Mouse (Mus musculus) granulocyte monocyte progenitor cell, adult 5-6 weeks (primary cell): ENCODE results near the gene Rsg1. TPM values are rescaled to one million over a fixed set of nuclear protein-coding genes. Genes with fewer than 3 reads are reported as not detected.

ENCODE experiments used
- ATAC-seq: replicated peaks from 2 replicates; pipeline ENCODE4 v1.8.0; 2016; ENCODE audit warnings: mild to moderate bottlenecking, moderate TSS enrichment, inconsistent platforms; ENCODE audit not compliant: poor library complexity, severe bottlenecking
- total RNA-seq, 2 experiments: library from RNA; stranded (forward) in 1 of 2; stranded (reverse) in 1 of 2; fragments of 200-712, 200-1000 nt in 1 of 2; fragments of >200 nt in 1 of 2; fragmentation: Nextera tagmentation in 1 of 2; gene quantifications; 2 replicates each; pipeline ENCODE4 v1.2.3; 2014 to 2017

Gene Rsg1
- 1.4 and 1.8 TPM in 2 replicates for total RNA-seq (2014; fragmentation: Nextera tagmentation)
- 1.4 and 2.6 TPM in 2 replicates for total RNA-seq (2017)

DNA sequence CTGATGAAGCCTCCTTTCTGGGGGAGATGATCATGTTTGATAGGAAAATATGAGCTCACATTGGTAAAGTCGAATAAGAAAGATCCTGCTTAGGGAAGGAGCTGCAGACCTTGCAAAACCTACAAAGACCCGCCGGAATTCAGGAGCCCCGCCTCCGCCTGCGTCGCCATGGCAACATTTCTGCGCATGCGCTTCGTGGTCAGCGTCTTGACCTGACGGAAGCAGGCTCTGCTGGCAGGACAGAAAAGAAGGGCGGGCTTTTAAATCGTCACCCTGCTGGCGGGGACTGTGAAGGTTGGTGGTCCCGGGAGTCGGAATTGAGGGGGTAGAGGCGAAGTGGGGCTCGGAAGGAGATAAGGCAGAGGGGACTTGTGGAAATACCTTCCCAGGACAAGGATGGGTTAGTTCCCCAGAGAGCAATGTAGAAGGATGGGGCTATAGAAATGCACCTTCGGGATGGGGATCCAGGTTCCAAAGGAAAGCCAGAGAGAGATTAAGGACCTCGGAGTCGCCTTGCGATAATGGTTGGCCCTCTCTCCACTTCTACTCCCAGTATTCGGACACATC, at the start of gene Rsg1:
TSS of gene Rsg1 (plus strand) at position 187 of the 567 bp plus-strand sequence.
- peak; percentile 78 for ATAC-seq

DNA sequence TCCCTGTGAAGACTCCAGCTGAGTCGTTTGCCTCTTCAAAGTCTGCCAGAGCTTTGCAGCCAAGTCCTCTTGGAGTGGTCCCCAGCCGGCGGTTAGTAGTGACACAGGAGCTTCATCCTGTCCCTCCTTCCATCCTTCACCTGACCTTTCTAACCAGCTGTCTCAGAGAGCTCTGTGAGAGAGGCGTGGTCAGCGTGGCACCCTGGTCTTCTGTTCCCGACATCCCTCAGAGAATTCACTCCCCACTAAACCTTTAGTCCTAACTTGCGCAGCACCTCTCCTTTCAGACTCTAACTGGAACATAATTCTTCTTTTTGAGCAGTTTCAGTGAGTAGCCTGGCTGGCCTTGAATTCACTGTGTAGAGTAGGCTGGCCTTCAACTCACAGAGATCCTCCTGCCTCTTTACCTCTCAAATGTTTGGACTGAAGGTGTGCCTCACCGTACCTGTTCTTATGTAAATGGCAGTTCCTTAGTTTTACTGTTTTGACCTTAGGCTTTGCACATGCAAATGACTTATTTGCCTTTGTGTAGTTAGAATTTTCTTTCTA, 47.9 kb upstream of the Rsg1 start:
- ATAC-seq = no peak

DNA sequence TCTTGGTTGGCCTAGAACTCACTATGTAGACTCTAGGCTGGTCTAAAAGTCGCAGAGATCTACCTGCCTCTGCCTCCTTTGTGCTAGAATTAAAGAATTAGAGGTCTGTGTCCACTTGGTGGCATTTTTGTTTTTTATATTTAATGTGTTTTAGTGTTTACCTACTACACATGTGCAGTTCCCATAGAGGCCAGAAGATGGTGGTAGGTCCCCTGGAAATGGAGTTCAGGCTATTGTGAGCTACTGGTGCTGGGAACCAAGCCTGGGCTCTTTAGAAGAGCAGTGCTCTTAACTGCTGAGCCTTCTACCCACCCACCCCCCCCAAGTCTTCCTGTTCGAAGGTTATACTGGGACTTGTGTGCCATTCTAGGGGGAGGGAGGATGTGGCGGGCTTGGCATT, 46.6 kb upstream of the Rsg1 start:
- ATAC-seq = no peak

DNA sequence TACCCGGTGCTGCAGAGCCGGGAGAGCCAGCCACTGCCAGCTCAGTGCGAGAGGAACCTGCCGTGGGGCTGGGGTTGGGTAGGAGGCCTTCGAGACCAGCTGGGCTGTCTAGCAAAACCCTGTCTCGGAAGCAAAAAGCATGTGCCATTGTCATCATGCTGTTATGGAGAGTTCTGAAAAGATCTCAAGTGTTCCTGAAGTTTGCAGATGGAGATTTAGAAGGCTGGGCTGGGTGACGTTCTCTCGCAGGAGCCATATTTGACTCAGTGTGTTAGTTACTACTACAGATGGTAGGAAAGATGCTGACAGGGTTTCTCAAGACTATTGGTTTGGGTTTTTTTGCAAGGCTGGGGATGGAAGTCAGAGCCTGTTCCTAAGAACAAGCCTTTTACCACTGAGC, 41.6 kb upstream of the Rsg1 start:
- no peak for ATAC-seq

DNA sequence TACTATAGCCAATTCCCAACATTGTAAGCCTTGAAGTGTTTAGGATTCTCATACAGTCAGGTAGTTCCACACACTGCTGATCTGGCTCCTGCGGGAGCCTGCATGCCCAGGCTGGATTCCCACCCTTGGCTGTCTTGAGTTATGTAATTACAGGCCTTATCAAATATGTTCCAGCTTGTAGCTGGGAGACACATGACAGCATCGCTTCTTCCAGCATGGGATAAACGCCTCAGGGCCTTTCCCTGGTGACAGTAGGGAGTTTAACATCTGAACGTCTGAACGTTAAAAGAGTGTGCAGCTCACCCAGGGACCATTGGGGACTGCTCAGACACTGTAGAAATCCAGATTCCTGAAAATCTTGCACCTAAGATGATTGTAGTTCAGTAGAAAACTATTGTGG, 38.0 kb upstream of the Rsg1 start:
- no peak for ATAC-seq

DNA sequence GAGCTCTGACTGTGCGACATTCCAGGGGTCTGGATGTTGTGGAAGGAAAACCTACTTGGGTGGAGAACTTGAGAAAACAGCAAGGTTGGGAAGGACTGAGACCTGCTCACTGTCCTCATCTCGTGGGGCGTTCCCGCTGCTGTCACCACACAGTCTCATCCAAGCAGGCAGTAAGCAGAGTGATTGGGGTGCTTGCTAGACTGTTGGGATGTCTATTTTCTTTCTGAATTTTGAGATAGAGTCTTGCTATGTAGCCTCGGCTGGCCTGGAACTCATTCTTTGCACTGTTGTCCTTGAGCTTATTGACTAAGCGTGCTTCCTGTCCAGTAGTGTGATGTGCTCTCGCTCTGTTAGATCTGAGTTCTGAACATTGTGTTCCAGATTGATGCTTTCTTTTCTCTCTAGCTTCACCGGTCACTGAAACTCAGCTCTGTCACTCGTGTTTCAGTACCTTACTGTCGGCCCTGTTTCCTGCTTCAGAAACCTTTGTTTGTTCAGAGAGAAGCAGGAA, 37.4 kb upstream of the Rsg1 start:
- ATAC-seq = no peak

DNA sequence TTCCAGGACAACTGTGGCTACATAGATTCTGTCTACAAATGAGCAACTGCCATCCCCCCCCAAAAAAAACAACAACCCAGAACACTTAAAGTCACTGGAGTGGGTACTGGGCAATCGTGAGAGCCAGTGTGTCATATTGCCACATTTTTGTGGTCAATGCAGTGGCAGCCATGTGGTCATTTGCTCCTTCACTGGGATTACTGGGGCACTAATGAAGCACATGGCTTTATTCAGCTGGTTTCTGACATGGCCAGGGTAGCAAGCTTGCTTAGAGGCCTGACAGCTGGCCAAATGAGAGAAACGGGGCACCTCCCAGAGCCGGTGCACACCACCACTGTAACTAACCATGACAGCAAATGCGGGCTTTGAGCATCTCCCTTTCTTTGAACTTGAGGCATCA, 35.3 kb upstream of the Rsg1 start:
- peak; percentile 43 for ATAC-seq

DNA sequence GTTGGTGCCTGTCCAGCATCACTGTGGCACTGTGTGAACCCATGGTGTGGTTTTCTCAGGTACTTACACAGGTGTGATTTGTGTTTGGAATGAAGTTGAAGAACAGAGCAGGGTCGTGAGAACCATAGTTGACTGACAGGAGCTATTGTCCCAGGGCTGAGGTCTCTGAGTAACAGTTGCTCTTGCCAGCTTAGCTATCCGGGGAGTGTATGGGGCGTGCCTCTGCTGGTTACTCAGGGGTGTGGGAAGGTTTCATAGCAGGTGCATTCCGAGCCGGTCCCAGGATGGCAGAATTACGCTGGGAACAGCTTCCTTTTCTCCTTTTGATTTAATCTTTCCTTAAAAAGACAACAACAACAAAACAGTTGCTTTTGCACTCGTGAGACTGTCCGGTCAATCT, 32.9 kb upstream of the Rsg1 start:
- no peak for ATAC-seq

DNA sequence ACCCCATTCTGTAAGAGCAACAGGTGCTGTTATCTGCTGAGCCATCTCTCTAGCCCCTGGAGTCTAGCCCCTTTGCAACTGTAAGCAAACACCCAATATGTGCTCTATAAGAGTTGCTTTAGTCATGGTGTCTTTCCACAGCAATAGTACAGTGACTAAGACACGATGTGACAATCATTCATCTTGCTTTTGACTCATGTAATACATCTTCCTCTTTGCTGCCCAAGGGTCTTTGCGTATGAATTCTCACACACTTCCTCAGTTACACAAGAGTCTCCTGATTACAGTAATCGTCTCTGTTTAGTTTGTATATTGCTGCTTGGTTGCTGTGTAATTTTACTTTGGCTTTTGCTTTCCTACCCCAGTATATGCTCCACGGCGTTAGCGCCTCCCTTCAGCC, 31.8 kb upstream of the Rsg1 start:
- ATAC-seq = peak; percentile 93

DNA sequence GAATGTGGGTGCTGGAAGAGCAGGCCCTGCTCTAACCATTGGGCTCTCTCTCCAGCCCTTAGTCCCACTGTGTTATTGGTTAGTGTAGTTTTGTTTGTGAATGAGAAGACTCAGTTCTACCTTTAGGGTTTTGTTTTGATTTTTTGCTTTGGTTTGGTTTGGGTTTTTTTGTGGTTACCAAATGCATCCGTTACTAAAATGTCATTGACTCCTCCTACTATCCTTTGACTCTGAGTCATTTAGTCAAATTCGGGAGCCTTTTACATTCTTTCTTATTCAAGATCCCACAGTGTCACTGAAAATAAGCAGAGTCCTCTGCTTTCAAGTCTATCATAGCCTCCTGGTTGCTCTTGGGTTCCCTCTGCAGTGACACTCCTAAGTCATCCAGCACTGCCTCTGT, 29.8 kb upstream of the Rsg1 start:
- no peak for ATAC-seq

DNA sequence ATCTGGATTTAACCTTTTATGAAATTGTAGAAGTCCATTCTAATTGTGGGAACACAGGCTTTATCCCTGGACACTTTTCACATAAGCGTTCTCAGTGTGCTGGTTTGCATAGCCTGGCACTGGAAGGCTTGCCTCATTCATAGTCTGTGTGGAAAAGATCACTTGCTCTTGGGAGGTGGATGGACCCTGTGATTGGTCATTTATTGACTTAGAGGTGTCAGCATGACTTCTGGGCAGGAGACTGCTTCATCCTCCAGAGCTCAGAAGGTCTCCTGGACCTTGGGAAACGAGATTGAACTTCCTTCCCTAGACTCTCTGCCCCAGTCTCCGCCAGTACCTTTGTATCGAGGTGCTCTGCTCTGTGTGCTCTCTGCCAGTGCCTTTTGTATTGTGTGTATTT, 29.3 kb upstream of the Rsg1 start:
- ATAC-seq = no peak

DNA sequence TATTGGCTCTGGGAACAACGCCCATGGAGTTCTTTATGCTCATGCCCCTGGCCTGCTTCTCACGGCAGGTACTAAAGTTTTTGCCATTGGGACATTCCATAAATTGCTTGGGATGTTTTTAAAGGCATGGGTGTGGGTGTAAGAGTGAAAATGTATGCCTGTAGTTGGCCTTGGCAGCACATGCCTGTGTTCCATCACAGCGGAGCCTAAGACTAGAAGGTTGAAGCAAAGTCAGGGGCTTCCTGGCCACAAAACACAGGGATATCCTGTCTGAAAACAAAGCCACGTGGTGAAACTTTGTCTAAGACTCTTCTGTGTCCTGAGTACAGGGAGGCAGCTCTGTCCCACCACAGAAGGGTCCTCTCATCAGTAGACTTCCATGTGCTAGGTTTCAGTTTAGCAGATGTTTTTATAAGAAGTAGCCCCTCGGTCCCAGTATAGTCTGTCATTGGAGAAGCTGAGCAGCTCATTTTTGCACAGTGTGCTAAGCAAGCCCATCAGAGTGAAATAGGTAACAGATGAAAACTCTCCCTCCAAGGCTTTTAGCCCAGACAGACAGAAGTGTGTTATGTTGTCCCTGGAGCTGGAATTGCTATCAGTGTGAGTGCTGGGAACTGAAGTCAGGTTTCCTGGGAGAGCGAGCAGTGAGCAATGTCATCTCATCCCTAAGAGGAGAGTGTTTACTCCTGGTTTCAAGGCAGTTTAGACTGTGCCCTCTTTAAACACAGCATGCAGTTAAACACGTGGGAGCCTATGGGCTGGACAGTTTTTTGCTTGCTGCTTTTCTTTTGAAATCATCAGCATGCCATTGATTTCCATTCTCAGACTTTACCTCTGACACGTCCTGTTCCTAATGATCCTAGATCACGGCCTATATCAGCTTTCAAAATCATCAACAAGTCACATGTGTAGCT, 26.6 kb upstream of the Rsg1 start:
- ATAC-seq = no peak

DNA sequence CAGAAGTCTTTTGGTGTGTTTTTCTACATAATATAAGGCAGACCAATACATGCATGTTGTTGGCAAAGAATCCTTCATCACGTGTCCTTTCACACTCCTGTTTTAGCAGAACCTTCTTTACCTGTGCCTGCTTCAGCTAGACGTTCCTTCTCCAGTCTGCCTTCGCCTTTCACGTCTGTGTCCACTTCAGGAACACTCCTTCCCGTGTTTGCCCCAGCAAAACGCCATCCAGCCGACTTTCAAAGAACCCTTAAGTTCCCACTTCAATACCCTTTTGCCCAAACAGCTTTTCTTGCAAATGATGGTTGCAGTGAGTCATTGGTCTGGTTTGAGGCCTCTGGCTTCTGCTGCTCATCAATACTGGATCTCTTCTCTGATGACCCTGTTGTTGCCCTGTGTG, 22.5 kb upstream of the Rsg1 start:
- ATAC-seq = no peak

DNA sequence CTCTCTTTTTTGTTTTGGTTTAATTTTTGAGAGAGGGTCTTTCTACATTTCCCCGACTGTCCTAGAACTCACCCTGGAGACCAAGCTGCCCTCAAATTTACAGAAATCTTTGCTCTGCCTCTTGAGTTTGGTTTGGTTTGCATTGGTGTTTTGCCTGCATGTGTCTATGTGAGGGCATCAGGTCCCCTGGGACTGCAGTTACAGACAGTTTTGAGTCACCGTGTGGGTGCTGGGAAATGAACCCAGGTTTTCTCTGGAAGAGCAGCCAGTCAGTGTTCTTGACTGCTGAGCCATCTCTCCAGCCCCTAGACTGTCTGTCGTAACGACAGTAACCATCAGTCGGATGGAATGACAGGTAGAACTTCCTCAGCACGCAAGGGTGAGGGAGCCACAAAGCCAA, 19.2 kb upstream of the Rsg1 start:
- no peak for ATAC-seq

DNA sequence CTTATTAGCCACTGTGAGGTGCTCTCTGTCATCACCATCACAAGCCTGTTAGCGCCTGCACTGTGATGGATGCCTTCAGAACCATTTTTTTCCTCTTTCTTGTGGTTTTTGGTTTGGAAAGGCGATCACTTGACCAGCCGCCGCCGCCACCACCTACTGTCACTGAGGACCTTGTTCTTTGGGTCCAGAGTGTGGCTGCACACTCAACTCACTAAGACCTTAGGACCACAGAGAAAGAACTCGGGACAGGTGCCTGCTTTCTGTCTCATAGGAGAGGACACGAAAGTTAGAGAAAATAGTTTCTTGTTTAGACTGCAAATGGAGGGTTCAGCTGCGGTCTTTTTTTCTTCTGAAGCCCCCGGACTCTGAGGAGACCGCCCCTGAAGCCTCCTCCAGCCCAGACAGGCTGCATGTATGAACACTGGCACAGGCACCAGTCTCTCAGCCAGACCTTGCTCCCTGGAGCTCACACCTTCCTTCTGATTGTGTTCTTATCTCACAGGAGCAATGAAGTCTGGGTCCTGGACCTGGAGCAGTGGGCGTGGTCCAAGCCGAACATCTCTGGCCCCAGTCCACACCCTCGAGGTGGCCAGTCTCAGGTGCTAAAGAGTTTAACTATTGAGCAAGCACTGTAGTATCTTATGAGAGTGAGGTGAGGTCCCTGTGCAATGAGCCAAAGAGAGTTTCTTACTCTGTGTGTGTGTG, 16.6 kb upstream of the Rsg1 start:
- no peak for ATAC-seq

DNA sequence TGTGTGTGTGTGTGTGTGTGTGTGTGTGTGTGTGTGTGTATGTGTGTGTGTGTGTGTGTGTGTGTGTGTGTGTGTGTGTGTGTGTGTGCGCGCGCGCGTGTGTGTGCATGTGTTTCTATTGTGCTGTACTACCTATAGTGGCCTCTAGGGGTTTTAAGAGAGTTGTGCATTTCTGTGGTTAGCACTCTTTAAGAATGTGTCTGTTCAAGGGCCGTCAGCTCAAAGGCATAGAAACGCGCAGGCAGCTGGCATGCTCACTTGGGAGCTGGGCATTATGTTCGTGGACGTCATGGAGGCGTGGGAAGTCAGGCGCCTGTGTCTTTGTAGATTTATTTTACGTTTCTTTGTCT, 16.1 kb upstream of the Rsg1 start:
- ATAC-seq = no peak

DNA sequence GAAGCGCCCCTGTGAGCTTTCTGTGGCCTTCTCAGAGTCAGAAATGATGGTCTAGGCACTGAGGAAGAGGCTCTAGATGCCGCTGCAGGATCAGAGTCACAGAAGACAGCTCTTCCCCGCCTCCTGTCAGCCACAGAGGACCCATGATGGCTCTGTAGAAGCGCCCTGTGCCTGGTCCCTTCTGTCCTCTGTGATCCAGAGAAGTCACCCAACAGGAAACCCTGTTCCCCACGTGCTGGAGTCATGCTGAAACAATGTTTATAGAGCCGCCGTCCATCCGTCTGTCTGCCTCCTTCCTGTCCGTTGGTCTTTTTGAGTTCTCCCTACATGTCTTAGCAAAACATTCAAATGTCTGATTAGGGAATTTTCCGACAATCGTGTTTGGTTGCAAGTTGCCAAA, 12.8 kb upstream of the Rsg1 start:
- no peak for ATAC-seq

DNA sequence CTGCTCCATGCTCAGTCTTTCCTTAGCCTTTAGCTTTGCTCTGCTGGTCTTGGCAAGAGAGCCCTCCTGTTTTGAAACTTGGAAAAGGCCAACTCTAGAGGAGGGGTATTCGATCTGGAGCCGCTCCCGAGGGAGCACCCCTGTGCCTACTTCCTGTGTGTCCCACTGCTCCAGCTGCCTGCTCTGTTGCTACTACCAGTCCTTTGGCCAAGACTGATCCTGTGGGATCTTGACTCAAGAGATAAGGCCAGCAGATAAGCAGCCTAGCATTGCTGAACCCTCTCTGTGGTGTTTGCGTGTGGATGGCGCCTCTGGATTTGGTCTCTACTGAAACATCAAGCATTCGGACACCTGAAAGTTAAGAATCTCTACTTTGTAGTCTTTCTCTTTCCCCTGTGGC, 11.6 kb upstream of the Rsg1 start:
- ATAC-seq = no peak

DNA sequence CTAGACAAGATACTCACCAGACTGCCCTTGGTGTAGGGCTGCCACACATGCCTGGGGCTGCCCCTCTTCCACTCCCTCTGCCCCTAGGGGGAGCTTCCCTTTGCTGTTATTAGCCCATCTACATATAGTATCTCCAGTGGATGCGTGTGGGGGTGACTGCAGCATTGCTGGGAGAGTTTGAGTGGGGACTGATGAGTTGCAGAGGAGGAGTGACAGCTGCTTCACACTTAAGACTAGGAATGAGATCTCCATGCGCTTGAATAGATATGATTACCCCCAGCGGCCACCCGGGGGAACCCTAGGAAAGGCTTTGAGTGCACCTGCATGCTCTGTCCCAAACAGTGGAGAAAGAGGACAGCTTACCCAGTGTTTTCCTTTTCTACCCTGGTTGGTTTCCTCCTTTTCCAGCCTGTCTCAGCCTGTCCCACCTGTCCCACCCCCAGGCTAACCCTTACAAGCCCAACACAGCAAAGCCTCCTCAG, 9.1 kb upstream of the Rsg1 start:
- ATAC-seq = peak; percentile 14; the same call in 1 of the 2 replicates

DNA sequence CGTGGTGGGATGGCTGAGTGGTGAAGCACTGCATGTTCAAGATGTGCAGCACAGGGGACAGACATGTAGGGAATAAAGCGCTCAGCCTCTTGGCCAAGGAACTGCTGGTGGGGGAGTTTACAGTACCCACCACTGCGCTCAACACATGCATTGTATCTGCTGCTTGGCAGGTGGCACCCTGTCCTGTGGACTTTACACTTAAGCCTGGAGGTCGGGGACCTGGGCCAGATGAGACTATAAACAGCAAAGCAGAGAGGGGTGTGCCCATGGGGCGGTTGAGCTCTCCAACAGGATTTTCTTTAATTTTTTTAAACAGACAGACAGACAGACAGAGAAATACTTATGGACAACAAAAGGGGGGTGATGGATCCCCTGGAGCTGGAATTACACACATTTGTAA, 6.7 kb upstream of the Rsg1 start:
- ATAC-seq = no peak
